Mouse (Mus musculus): ENCODE data around the gene Insl3. TPM values are rescaled to one million over a fixed set of nuclear protein-coding genes. Genes with fewer than 3 reads are reported as not detected.

Gene Insl3
- 0.74 and 1.1 TPM in 2 replicates for total RNA-seq (2014; rRNA removed)
- polyA plus RNA-seq (2012; rRNA removed) = 4.9 and 8.2 TPM in 2 replicates

DNA sequence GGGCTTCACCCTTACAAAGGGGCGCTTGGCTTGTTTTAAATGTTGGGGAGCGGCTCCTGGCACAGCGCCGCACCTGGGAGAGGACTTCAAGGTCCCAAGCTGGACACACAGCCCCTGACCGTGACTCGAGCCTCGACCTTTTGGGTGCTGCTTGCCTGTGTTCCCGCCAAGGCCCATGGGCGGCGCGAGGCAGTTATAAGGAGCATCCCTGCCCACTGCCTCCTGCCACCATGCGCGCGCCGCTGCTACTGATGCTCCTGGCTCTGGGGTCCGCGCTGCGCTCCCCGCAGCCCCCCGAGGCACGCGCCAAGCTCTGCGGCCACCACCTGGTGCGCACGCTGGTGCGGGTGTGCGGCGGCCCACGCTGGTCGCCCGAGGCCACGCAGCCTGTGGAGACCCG, at the start of gene Insl3:
Gene Insl3 (plus strand): TSS at position 187 of the 400 bp plus-strand sequence.
- no peak within 1 kb of the TSS for H3K4me3 ChIP-seq (ENCODE audit: insufficient read depth, low read depth, low read length)
- peaks cover 22% of the 10 kb centered on the region for H3K27me3 ChIP-seq (ENCODE audit: control insufficient read depth, insufficient read depth, low read length)
- H3K27ac ChIP-seq (replicated peaks; ENCODE audit: insufficient read depth, low read depth, low read length) = no peak within 1 kb of the TSS
- no peak within 1 kb of the TSS for H3K9ac ChIP-seq (ENCODE audit: low read depth, low read length)
- H3K36me3 ChIP-seq (ENCODE audit: control insufficient read depth, insufficient read depth, low read length) = no peaks in the 10 kb centered on the region
- TF ChIP-seq CTCF (IDR thresholded peaks at IDR 0.05; ENCODE audit: low read depth, low read length) (no peak), POLR2A (IDR thresholded peaks at IDR 0.05; ENCODE audit: extremely low read depth, insufficient read depth, low read length) (no peak)
- no peaks in the 10 kb centered on the region for H3K4me1 ChIP-seq (ENCODE audit: control insufficient read depth, insufficient read depth, low read length)
- H3K79me2 ChIP-seq (ENCODE audit: control insufficient read depth, insufficient read depth, low read length) = no peaks in the 10 kb centered on the region
- WGBS = 25% methylated on average over 33 of the region's 33 CpGs
- DNase-seq (ENCODE audit: extremely low read depth, low read depth, low spot score) = no peak

DNA sequence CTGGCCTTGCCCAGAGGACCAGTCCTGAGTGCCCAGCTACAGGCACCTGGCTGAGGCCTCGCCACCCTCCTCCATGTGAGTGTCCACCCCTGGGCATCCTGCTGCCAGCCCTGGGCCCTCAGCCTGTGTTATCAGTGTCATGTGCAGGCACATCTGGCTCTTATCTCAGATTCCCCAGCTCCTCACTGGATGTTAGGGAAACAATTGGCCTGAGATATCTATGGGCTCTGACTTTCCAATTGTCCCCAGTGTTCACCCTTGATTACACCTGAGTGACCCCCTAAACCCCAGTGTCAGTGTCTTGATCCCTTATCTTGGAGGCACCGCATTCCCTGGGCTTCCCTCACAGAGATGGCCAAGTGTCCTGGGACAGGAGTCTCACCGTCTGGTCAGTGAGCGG, 49.7 kb upstream of the Insl3 start:
- Histone ChIP-seq H3K27me3 (ENCODE audit: control insufficient read depth, insufficient read depth, low read length) (no peaks in the 10 kb centered on the region), H3K79me2 (ENCODE audit: control insufficient read depth, insufficient read depth, low read length) (no peaks in the 10 kb centered on the region), H3K36me3 (ENCODE audit: control insufficient read depth, insufficient read depth, low read length) (no peaks in the 10 kb centered on the region), H3K4me3 (ENCODE audit: insufficient read depth, low read depth, low read length) (no peak overlapping the region), H3K27ac (replicated peaks; ENCODE audit: insufficient read depth, low read depth, low read length) (no peak overlapping the region), H3K9ac (ENCODE audit: low read depth, low read length) (no peak overlapping the region), H3K4me1 (ENCODE audit: control insufficient read depth, insufficient read depth, low read length) (no peaks in the 10 kb centered on the region)
- DNase-seq (ENCODE audit: extremely low read depth, low read depth, low spot score) = no peak
- TF ChIP-seq POLR2A (IDR thresholded peaks at IDR 0.05; ENCODE audit: extremely low read depth, insufficient read depth, low read length) (no peak), CTCF (IDR thresholded peaks at IDR 0.05; ENCODE audit: low read depth, low read length) (no peak)
- 76% methylated on average over 4 of the region's 4 CpGs for WGBS

DNA sequence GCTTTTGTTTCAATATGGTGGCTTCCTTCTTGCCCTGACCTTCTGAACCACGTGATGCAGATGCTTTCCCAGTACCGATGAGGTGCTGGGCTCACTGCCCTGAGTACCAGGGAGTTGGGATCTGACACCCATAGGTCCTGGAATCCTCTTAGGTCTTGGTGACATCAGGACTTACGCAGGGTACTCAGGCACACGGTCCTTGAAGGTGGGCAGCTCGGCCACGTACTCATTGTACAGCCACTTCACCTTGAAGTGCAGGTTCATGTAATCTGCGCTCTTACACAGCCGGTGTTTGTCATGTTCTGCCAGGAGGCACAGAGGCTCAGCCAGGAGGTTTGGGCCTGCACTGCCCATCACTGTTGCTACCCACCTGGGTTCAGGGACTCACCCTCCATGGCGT, 43.5 kb upstream of the Insl3 start:
- TF ChIP-seq POLR2A (IDR thresholded peaks at IDR 0.05; ENCODE audit: extremely low read depth, insufficient read depth, low read length) (no peak), CTCF (IDR thresholded peaks at IDR 0.05; ENCODE audit: low read depth, low read length) (no peak)
- Histone ChIP-seq H3K4me1 (ENCODE audit: control insufficient read depth, insufficient read depth, low read length) (no peaks in the 10 kb centered on the region), H3K4me3 (ENCODE audit: insufficient read depth, low read depth, low read length) (no peak overlapping the region), H3K36me3 (ENCODE audit: control insufficient read depth, insufficient read depth, low read length) (no peaks in the 10 kb centered on the region), H3K27ac (replicated peaks; ENCODE audit: insufficient read depth, low read depth, low read length) (no peak overlapping the region), H3K9ac (ENCODE audit: low read depth, low read length) (no peak overlapping the region), H3K79me2 (ENCODE audit: control insufficient read depth, insufficient read depth, low read length) (no peaks in the 10 kb centered on the region), H3K27me3 (ENCODE audit: control insufficient read depth, insufficient read depth, low read length) (no peaks in the 10 kb centered on the region)
- WGBS = 85% methylated on average over 9 of the region's 9 CpGs
- DNase-seq (ENCODE audit: extremely low read depth, low read depth, low spot score) = no peak

DNA sequence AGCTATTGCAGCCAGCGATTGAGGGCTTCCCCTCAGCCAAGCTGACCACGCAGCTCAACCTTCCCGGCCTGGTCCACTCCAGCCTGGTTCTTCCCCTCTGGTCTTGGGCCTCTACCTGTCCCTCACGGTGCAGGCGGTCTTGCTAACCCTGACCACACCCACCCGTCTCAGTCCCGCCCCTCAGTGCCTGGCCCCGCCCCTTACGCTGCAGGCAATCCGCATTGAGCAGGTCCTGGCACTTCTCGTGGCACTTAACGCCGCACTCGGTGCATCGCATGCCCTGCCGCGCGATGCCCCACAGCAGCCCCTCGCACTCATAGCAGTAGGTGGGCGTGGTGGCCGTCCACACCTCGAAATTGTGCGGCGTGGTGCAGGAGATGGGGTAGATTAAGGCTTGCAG, 34.4 kb upstream of the Insl3 start:
- H3K4me1 ChIP-seq (ENCODE audit: control insufficient read depth, insufficient read depth, low read length) = peaks cover 4% of the 10 kb centered on the region
- no peak overlapping the region for H3K9ac ChIP-seq (ENCODE audit: low read depth, low read length)
- no peak for DNase-seq (ENCODE audit: extremely low read depth, low read depth, low spot score)
- H3K36me3 ChIP-seq (ENCODE audit: control insufficient read depth, insufficient read depth, low read length) = no peaks in the 10 kb centered on the region
- H3K79me2 ChIP-seq (ENCODE audit: control insufficient read depth, insufficient read depth, low read length) = no peaks in the 10 kb centered on the region
- H3K4me3 ChIP-seq (ENCODE audit: insufficient read depth, low read depth, low read length) = no peak overlapping the region
- H3K27ac ChIP-seq (replicated peaks; ENCODE audit: insufficient read depth, low read depth, low read length) = no peak overlapping the region
- no peak for TF ChIP-seq POLR2A (IDR thresholded peaks at IDR 0.05; ENCODE audit: extremely low read depth, insufficient read depth, low read length)
- no peak for TF ChIP-seq CTCF (IDR thresholded peaks at IDR 0.05; ENCODE audit: low read depth, low read length)
- H3K27me3 ChIP-seq (ENCODE audit: control insufficient read depth, insufficient read depth, low read length) = peaks cover 7% of the 10 kb centered on the region; the same call in 1 of the 2 replicates
- WGBS = 4% methylated on average over 24 of the region's 24 CpGs

DNA sequence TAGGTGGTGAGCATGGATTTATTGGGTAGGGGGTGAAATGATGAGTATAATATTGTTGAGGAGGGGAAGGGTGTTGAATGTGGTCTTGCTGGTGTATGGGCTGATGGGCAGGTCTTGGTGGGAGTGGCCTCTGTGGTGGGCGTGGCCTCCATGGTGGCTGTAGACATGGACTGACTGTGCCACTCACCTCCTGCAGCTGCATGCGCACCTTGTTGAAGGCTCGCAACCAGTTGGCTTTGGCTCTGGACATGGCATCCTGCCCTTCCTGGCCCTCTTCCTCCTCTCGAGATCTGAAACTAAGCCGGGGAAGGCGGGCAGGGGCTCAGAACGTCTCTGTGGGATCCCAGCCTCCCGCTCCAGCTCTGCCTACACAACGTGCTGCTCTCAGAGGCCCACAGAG, 31.2 kb upstream of the Insl3 start:
- DNase-seq (ENCODE audit: extremely low read depth, low read depth, low spot score) = no peak
- TF ChIP-seq CTCF (IDR thresholded peaks at IDR 0.05; ENCODE audit: low read depth, low read length) = no peak
- no peak for TF ChIP-seq POLR2A (IDR thresholded peaks at IDR 0.05; ENCODE audit: extremely low read depth, insufficient read depth, low read length)
- H3K9ac ChIP-seq (ENCODE audit: low read depth, low read length) = no peak overlapping the region
- H3K79me2 ChIP-seq (ENCODE audit: control insufficient read depth, insufficient read depth, low read length) = no peaks in the 10 kb centered on the region
- H3K27ac ChIP-seq (replicated peaks; ENCODE audit: insufficient read depth, low read depth, low read length) = no peak overlapping the region
- H3K27me3 ChIP-seq (ENCODE audit: control insufficient read depth, insufficient read depth, low read length) = peaks cover 7% of the 10 kb centered on the region; the same call in 1 of the 2 replicates
- WGBS = 33% methylated on average over 9 of the region's 9 CpGs
- H3K4me1 ChIP-seq (ENCODE audit: control insufficient read depth, insufficient read depth, low read length) = peaks cover 4% of the 10 kb centered on the region
- no peaks in the 10 kb centered on the region for H3K36me3 ChIP-seq (ENCODE audit: control insufficient read depth, insufficient read depth, low read length)
- no peak overlapping the region for H3K4me3 ChIP-seq (ENCODE audit: insufficient read depth, low read depth, low read length)

DNA sequence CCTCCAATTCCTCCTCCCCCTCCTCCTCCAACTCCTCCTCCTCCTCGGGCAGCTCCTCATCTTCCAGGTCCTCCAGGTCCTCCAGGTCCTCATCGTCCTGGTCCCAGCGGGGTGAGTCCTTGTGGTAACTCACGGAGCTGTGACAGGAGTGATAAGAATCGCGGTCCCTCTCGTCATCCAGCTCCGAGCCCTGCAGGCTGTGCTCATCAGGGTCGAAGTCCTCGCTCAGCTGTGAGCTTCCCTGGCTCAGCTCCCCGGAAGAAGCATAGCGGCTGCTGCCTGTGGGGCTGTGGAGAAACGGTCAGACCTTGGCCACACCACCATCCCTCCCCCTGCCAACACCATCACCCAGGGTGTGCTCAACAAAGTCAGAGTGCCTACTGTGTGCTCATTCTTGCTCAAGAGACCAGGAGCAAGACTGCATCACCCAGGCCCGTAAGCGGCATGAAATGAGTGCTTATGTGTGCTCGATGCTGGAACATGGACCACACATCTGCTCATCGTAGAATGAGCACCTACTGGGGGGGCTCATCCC, 30.4 kb upstream of the Insl3 start:
- H3K27me3 ChIP-seq (ENCODE audit: control insufficient read depth, insufficient read depth, low read length) = peaks cover 7% of the 10 kb centered on the region; the same call in 1 of the 2 replicates
- WGBS = 20% methylated on average over 17 of the region's 17 CpGs
- peaks cover 4% of the 10 kb centered on the region for H3K4me1 ChIP-seq (ENCODE audit: control insufficient read depth, insufficient read depth, low read length)
- no peaks in the 10 kb centered on the region for H3K36me3 ChIP-seq (ENCODE audit: control insufficient read depth, insufficient read depth, low read length)
- no peak overlapping the region for H3K9ac ChIP-seq (ENCODE audit: low read depth, low read length)
- no peak for DNase-seq (ENCODE audit: extremely low read depth, low read depth, low spot score)
- no peak overlapping the region for H3K27ac ChIP-seq (replicated peaks; ENCODE audit: insufficient read depth, low read depth, low read length)
- TF ChIP-seq POLR2A (IDR thresholded peaks at IDR 0.05; ENCODE audit: extremely low read depth, insufficient read depth, low read length) (no peak), CTCF (IDR thresholded peaks at IDR 0.05; ENCODE audit: low read depth, low read length) (no peak)
- H3K79me2 ChIP-seq (ENCODE audit: control insufficient read depth, insufficient read depth, low read length) = no peaks in the 10 kb centered on the region
- H3K4me3 ChIP-seq (ENCODE audit: insufficient read depth, low read depth, low read length) = no peak overlapping the region
